Mouse (Mus musculus): ENCODE measurements at regions not wholly inside any gene's neighbourhood (a gene's known extent, or its start where the extent isn't known, plus 50 kb on each side); places are given as distances from the start of the nearest gene placed in this dataset.

DNA sequence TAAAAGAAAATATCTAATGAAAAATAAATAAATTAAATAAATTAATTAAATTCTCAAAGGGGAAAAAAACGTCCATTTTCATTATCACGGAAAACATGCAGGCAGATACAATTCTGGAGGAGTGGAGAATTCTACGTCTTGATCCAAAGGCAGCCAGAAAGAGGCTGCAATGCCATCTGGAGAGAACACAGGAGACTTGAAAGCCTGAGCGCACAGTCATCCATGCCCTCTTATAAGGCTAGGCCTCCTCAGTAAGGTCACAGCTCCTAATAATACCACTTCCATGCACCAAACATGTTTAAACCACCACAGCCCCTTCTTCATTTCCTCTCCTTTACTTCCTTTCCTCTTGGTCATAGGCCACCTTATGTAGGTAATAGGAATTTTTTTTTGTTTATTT is 307.1 kb downstream of the Etv1 start:
- DNase-seq: no peak

DNA sequence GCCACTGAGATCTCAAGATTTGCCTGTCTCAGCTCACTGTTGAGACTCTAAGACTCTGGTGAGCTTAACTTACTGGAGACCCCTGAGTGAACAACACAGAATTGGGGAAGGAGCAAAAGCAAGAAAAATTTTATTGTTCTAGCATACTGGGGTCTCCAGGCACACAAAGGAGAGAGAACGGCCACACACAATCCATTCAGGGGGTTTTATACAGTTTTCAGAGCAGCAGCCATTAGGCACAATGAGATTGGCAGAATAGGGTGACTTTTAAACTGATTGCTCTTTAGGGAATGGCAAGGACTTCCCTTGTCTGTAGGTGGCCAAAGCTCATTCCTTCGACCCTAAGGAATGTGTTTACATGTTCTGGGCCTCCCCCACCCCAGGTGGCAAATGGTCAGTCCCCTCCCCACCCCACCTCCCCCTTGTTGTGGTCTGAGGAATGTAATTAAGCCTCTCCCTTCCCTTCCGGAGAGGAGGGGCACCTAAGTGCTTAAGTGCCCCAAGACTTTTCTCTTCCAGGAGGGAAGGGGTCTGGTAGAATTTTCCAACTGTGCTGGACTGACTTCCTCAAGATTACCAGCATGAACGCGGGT is 315.6 kb downstream of the Etv1 start:
- no peak for DNase-seq

DNA sequence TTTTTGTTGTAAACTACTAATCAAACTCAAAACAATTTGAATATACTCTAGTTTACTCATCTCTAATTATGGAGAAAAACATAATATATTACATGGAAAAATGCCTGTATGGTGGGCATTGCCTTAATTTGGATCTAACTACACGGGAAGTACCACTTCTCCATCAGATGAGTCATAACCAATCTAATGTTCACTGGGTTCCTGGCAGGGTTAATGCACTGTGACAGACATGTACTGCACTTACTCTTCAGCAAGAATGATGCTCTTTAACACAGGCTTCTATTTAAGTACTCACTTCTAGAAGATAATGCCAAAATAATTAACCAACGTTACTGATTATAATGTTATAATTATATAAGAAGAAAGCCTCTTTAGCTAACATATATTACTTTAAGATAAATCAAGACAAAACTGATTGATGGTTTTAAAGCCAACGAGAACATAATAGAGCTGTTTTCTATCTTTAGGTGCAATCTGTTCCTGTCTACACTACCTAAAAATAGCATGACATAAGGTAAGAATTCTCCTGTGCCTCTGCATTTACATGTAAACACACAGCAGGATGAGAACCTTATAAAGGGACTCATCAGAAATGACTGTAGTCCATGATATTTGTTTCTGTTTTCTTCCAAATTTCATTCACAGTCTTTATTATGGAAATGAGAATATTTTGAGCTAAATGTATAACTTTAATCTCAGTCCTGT is 344.4 kb downstream of the Etv1 start:
- no peak for DNase-seq

DNA sequence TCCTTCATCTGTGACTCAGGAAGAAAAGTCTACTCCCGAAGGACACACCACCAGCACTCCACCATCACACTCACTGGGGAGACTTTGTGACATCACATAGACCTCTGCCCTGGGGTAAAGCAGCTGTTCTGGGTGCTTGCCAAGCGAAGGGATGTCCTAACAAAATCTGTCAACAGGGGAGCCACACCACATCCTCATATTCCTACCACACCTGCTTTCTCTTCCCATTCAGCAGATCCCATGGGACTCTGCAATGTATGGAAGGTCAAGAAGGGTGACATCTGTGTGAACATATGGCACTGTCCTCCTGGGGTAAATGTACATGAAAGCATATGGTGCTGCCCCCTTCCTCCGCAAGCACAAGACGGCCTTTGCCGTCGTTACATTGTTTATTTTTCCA is 375.5 kb downstream of the Etv1 start:
- no peak for DNase-seq

DNA sequence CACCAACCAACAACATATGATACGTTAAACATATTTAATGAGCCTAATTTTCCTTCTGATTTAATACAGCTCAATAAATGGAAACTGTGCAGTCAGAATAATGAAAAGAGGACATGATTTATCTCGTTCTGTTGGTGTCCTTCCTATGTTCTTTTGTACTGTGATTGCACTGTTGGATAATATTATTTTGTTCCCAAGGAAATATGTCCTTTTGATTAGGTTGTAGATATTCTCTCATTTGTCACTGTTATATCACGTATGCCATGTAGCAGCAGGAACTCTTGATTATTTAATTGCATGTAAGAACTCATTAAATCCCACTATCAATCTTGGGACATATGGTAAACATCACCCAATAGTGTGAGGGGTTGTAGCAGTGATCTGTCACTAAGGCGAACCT is 397.8 kb downstream of the Etv1 start:
- DNase-seq: no peak

DNA sequence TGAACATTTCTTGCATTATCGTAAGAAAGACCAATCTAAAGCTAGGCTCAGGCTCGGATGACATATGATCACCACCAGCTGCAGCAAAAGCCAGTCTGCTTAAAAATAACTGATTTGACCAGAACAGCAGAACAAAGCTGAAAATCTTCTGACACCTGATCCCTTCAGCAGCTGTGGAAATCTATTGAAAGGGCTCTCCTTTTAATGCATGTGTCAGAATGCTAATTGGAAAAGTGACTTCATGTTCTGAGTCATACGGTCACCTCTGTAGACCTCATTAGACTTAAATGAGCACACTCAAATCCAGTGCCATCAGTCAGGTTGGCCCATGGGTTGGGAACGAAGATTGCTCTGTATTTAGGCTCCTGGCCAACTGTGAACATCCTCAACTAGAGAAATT is 444.9 kb downstream of the Etv1 start:
- no peak for DNase-seq

DNA sequence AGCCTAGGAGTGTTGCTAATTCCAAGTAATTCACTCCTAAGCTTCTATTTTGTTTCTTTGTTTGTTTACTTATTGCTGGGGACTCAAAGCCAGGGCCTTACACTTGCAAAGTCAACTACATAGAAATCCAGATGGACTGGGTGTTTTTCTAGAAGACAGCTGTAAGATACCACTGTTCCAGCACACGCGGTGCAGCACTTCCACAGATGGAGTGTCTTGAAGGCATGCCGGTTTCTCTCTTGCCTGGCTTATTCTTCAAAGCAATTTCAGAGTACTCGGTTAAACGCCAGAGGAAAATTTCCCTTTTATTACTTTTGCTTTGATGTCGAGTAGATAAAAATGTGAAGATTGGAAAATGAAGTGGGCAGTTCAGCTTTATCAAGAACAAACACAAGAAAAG is 477.4 kb downstream of the Etv1 start:
- DNase-seq: no peak

DNA sequence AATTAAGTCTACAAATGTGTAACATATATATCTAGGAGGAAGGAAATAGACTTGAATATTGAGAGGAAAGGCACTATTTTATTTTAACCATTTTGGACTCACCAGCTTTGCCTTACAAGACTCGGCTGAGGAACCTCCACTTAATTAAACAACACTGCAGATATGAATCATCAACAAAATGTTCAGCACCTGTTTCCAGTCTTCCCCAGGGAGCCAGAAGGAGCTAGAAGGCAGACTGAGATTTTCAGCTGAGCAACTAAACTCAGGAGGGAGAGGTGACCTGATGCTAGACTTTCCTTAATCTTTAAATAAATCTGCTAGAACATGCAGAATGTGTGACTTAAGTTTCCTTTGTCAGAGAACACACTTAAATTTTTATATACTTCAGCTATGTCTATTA is 478.4 kb downstream of the Etv1 start:
- DNase-seq: no peak

DNA sequence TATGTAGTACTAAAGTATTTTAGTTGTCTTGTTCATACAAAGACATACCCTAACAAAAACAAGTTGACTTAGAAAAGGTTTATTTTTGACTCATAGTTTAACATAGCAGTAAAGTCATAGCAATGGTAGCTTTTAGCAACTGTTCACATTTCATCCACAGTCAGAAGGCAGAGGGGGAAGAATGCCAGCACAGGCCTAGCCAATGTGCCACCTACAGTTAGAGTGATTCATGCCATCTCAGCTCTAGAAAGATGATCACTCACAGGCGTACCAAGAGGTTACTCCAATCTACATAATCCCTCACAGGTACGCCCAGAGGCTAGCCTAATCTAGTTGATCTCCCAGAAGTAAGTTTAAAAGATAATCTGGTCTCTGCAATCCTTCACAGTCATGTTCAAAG is 510.5 kb downstream of the Etv1 start:
- no peak for DNase-seq

DNA sequence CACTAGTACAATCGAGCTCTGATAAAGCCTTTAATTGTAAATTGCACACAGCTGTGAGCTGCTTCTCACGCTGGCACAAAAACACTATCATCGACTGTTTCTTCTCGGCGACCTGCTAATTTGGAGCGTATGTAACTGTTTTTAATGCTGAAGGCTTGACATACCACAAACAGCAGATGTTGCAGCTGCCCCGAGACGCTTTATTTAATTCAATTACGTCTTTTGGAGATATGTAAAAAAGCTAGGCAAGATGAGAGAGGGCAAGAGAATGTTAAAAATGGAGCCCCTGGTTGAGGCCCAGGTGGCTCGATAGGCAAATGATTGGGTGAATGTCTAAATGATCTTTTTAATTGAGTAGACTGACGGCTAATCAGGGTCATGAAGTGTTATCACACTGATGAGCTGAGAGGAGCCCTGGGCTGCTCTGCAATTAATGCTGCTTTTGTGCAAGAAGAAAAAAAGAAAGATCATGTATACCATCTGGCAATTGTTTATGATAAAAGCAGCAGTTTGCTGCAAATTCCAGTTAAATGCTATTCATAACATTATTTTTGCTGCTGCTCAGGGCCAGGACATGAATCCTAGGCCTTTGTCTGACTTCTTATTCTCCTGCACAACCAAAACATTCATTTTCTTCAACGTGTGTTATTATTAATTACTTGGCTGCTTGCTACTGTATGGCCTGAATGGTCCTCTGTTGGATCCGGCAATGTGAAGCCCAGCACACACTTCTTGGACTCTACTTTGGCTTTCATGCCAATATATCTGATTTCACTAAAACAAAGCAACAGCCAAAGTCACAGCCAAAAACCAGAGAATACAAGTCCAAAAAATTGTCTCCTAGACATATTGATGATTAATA is 522.4 kb downstream of the Etv1 start:
- DNase-seq: no peak

DNA sequence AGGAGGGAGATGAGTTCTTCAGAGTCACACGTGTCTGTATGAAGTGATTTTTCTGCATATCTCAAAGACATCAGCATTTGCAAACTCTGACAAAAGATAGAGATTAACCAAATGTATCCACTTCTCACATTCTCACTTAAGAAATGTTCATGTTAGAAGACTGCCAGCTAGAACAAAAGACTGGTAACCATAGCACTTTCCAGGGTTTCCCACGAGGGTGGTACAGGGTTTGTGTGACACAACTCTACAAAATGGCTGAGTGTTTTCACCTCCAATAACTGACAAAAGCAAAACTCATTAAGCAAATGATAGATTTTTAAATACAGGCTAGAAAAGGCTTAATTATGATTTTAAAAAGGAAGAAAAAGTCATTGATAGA is 523.0 kb downstream of the Etv1 start:
- DNase-seq: no peak

DNA sequence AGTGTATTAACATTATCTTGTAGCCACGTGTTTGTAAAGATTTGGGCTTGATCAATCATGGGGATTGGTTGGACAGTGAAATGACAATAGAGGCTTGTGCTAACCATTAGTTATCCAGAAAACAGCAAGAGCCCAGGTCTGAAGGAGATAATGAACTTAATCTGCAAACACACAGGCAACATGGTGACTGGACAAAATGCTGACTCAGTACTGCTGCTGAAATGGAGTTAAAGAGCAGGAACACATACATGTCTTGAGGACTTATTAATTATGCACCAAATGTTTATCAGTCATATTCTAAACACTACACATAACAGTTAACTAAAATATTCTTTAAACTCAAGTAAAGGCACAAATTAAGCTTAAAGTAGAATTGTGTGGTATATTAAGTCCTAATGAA is 528.6 kb downstream of the Etv1 start:
- no peak for DNase-seq

DNA sequence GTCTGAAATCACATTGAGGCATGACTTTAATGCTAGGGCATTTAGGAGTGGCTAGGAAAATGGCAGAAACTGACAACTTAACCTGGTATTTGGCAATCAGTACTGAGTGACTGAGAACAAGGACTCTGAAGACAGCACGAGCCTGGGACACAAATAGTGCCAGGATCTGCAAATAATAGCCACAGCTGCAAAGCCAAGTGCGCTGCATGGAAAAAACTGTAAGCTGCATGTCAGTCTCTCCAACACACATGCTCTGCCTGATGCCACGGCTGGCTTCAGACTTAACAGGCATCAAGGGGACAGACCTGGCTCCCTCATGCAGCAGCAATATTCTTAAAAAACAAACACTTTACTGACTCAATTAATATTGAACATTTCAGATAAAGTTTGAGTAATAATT is 530.7 kb downstream of the Etv1 start:
- DNase-seq: no peak

DNA sequence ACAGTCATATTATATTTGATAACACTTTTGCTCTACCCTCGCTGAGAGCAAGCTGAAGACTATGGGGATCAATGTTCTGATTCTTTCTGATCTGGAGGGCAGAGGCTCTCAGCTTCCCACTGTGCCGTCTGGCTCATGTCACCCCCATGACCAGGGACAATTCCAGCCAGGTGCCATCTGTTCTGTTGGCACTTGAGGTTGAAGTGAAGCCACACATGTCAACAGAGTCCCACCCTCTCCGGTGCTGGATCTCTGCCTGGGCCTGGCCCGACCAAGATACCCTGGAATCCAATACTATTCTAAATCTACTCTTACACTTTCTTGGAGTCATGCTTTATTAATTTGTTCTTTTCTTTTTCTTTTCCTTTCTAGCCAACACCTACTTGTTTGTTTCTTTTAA is 538.0 kb downstream of the Etv1 start:
- DNase-seq: no peak

DNA sequence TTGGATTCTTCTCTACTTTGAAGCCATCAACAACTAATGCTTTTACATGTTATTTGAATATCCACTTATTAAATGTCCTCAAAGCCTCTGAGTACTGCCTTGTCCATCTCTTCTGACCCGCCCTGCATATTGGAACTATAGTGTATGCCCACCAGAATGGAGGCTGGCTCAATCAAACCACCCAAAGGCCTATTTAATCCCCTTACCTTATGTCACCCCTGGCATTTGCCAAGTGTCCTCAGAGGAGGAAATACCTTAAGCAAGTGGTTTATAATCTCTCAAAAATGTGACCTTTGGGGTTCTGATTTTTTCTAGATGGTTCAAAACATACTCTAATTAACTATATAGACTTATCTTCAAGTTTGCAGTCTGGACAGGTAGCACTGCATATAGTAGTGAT is 542.3 kb downstream of the Etv1 start:
- DNase-seq: no peak

DNA sequence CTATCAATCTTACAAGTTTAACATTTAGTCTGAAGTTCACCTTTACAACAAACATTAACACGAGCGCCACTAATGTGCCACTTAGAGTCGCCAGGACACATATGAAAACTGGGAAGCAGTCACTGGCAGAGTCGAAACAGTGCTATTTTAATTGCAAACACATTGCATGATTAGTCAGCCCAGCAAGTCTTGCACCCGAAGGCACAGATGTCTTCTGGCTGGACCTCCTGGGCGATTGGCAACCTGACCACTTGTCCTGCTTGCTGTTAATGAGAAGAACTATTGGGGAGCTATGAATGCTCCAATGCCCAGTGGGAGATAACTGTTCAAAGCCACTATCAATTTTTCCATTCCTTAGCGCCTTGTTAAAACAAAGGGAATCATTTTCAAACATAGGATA is 547.0 kb downstream of the Etv1 start:
- no peak for DNase-seq

DNA sequence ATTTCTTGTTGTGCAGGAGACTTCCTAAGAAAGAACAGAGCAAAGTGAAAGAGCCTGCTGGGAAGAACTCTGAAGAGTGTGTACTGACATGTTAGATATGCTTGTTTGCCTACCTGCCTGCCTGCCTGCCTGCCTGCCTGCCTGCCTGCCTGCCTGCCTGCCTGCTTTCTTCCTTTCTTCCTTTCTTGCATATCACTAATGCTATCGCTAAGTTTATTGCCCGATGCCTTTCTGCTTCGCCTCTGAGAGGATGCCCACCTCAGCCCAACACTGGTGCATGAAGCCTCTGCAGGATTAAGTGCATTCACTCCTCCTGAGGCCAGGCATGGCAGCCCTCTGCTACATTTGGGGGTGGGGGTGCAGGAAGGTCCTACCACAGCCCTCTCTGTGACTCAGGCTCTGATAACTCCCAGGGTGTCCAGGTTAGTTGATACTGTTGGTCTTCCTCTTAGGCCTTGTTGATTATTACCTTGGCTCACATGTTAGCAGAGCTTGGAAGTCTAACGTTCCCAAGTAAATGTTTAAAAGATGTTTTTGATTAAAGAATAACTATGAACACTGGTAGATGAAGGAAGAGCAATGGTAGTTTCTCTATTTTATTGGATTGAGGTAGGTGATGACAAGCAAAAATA is 547.6 kb downstream of the Etv1 start:
- DNase-seq: no peak

DNA sequence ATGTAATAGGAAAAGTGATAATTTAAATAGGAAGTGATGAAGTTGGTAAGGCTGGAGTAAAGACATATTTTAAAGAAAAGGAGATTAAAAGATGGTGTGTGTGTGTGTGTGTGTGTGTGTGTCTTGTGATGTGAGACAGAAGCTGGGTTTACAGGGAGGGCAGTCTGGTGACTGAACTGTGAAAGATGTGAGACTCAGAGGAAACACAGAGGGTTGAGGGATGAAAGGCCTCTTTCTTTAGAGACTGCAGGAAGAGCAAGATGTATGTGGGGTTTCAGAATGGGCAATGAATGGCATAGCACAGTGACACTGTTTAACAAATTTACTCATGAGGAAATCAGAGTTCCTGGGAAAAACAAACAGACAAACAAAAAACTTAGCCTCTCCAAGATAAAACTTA is 549.2 kb downstream of the Etv1 start:
- DNase-seq: no peak

DNA sequence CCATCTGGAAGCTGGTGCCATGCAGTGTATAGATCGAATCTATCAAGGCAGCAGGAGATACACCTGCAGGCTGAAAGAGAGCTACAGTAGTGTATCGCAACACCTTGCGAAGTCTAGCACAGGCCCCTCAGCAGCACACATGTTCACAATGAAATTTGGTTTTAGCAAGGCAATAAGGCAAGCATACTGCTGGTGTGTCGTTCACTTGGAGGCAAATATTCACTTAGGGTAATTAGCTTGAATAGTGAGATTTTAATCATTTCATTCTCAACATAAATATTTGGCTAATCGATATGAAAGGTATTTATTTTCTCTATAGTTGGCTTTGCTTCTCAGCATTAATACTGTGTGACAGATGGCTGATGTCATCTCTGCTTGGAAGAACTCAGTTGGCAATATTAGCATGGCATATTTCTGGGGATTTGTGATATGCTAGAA is 559.9 kb downstream of the Etv1 start:
- DNase-seq: no peak

DNA sequence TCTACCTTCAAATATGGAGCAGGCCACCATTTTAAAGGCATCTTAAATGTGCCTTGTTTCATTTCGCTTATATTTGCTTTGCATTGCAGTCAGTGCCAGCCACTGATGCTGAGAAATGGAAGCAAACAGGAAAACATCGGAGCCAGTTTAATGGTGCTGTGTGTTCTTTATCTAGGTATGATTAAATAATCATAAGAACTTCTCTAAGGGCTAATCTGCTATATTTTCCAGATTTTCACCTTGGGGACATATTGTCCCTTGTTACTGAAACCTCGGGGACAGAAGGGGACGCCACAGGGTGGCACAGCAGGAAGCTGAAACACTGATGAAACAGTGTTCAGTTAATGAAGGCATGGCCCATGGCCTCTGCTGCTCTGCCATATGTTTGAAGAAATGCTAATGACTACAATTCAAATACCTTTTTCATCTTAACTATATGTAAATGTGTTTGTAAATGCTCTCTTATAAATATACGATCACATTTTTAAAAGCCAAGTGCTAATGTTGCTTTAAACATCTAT is 562.6 kb downstream of the Etv1 start:
- no peak for DNase-seq

DNA sequence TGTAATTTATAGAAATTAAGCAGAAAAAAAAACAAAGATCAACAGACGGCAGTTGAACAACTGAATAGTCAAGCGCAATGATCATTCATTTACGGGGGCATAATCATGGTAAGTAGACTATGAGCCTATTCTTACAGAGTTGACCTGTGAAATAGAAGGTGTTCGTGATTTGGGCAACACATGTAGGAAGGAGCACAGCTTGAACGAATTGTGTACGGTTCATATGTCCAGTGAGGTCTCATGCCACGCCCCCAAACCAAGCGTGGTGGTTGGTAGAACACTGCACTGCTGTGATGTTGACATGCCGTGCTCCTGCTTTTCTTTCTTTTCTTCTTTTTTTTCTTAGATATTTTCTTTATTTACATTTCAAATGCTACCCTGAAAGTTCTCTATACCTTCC is 563.1 kb downstream of the Etv1 start:
- DNase-seq: no peak

DNA sequence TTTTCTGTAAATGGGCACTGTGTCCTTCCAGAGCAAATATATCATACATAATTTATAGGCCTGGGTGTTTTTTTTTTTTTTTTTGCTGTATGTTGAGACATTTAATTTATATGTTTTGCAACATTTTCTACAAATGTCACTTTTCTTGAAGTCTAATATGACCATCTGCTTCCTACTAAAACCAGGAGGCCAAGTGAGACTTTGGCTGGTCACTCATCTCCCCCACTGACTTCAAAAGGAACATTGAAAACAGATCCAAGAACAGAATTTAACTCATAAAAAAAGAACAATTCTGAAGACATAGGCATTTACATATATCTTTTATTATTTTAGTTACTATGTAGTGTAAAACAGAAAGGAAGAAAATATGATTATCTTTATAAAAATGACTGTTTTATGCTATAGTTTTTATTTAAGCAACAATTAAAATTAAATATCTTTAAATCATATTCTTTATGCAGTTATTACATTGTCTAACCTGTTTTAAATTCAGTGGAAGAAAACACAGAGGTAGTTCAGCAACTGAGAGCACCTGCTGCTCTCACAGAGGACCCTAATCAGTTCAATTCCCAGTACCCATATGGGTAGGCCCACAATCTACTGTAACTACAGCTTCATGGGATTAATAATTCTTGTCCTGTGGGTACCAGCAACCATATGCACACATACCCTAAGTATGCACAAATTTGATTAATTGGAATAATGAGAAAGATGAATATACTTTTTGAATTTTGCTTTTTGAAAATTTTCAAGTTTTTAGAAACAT is 592.5 kb downstream of the Etv1 start:
- no peak for DNase-seq

Measured in adrenal gland, adult 8-10 months (tissue).